Comparison of ENCODE assay signal across 7 mouse cellular contexts in the genomic region with DNA sequence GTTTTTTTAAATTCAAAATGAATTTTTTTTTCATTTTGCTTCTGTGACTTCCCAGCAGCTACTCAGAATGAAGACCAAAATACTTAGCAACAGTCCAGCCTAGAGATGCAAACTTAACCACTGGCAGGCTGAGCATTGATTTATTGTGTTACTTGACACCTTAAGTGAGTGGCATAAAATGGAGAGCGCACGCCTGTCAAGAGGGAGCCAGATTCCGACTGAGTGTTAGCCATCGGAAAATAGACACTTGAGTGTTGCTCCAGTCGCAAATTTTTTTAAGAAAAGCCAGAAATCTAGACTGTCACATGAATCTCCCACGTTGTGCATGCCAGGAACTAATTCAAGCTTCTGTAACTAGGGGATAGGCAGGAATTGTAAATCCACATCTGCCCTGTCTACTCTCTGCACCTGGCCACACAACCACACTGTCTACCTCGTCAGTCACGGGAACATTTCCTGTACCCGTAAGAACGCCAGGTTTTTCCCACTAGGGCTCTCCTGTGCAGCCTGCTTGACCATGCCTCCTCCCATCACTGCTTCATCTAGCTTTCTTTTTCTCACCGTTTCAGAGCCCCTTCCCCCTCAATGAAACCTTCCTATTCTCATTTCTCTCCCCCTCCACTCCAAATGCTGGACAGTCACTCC. TPM values are rescaled to one million over a fixed set of nuclear protein-coding genes. Genes with fewer than 3 reads are reported as not detected.
DNase-seq lines count a peak whose midpoint lies in the region; ATAC-seq and TF ChIP-seq lines count a peak whose summit lies in the region.

No protein-coding gene starts in this region.

- 0 out of 2 replicates have a peak overlapping the region, but pooled peaks have one; percentile 7 for H3K9ac ChIP-seq in heart, postnatal 0 days (replicated peaks; ENCODE audit: low read depth, low read length)
- no peak overlapping the region for H3K9ac ChIP-seq in lung, postnatal 0 days (replicated peaks; ENCODE audit: low read depth)

- peaks cover 43% of the 10 kb centered on the region for H3K4me1 ChIP-seq in G1E (ENCODE audit: insufficient read depth, low read depth, low read length)
- peaks cover 41% of the 10 kb centered on the region for H3K4me1 ChIP-seq in heart, postnatal 0 days (ENCODE audit: control insufficient read depth, insufficient read depth)
- peaks cover 11% of the 10 kb centered on the region; the same call in 1 of the 2 replicates for H3K4me1 ChIP-seq in lung, postnatal 0 days (ENCODE audit: insufficient read depth, low read depth, low read length)

- peaks cover 28% of the 10 kb centered on the region for H3K36me3 ChIP-seq in G1E (replicated peaks)
- no peaks in the 10 kb centered on the region for H3K36me3 ChIP-seq in heart, postnatal 0 days (replicated peaks; ENCODE audit: control insufficient read depth, insufficient read depth, low read length)
- no peaks in the 10 kb centered on the region for H3K36me3 ChIP-seq in lung, postnatal 0 days (ENCODE audit: insufficient read depth, low read length)

- no peak for TF ChIP-seq EP300 in heart, postnatal 0 days (IDR thresholded peaks at IDR 0.05; ENCODE audit: low read depth)
- TF ChIP-seq EP300 in lung, postnatal 0 days (IDR thresholded peaks at IDR 0.05) = no peak

- peak overlapping the region; percentile 66; the same call in 1 of the 2 replicates for H3K4me3 ChIP-seq in G1E (ENCODE audit: low read depth, low read length)
- peak overlapping the region; percentile 85 for H3K4me3 ChIP-seq in heart, postnatal 0 days (ENCODE audit: low read depth, low read length)
- H3K4me3 ChIP-seq in lung, postnatal 0 days (ENCODE audit: low read depth, low read length) = peak overlapping the region; percentile 1; the same call in 1 of the 2 replicates

- no peak for ATAC-seq in G1E (ENCODE audit: extremely low read depth, insufficient number of reproducible peaks, low FRiP score, poor library complexity, severe bottlenecking)
- no peak for ATAC-seq in heart, postnatal 0 days (ENCODE audit: insufficient read depth, low read depth)
- ATAC-seq in lung, postnatal 0 days = no peak

- peak overlapping the region; percentile 18; the same call in 1 of the 2 replicates for H3K27ac ChIP-seq in heart, postnatal 0 days (ENCODE audit: low read depth)
- no peak overlapping the region for H3K27ac ChIP-seq in lung, postnatal 0 days (ENCODE audit: low read length)

- DNase-seq in G1E (ENCODE audit: low spot score) = no peak
- DNase-seq in brain, adult 2 months (ENCODE audit: low read depth, low spot score) = peak; percentile 45
- no peak for DNase-seq in heart, postnatal 0 days (ENCODE audit: low spot score)
- DNase-seq in lung, postnatal 0 days (ENCODE audit: low spot score) = peak; percentile 28
- DNase-seq in frontal cortex, postnatal 10 days (ENCODE audit: low spot score in 2 of 2) = no peak
- DNase-seq in layer of hippocampus, postnatal 10 days (ENCODE audit: low spot score in 2 of 2) = no peak
- DNase-seq in retina, embryonic 14.5 days (ENCODE audit: low spot score) = no peak

- H3K4me2 ChIP-seq in heart, postnatal 0 days (ENCODE audit: low read depth, low read length) = peak overlapping the region; percentile 71
- peak overlapping the region; percentile 37 for H3K4me2 ChIP-seq in lung, postnatal 0 days (replicated peaks; ENCODE audit: low read depth, low read length)

- H3K27me3 ChIP-seq in G1E (ENCODE audit: insufficient read depth, low read length) = no peaks in the 10 kb centered on the region
- H3K27me3 ChIP-seq in heart, postnatal 0 days (ENCODE audit: control insufficient read depth, insufficient read depth, low read length) = no peaks in the 10 kb centered on the region
- no peaks in the 10 kb centered on the region for H3K27me3 ChIP-seq in lung, postnatal 0 days (replicated peaks; ENCODE audit: insufficient read depth, low read length)

- TF ChIP-seq CTCF in G1E (IDR thresholded peaks at IDR 0.05; ENCODE audit: low read depth, low read length) = no peak
- TF ChIP-seq CTCF in heart, postnatal 0 days (IDR thresholded peaks at IDR 0.05; ENCODE audit: low read depth) = no peak
- TF ChIP-seq CTCF in lung, postnatal 0 days (IDR thresholded peaks at IDR 0.05) = no peak

- 15% methylated on average over 11 of the region's 11 CpGs for WGBS in heart, postnatal 0 days
- 14% methylated on average over 11 of the region's 11 CpGs for WGBS in lung, postnatal 0 days

- H3K9me3 ChIP-seq in G1E (replicated peaks) = no peaks in the 10 kb centered on the region
- H3K9me3 ChIP-seq in heart, postnatal 0 days (replicated peaks; ENCODE audit: control insufficient read depth, low read length) = 0 out of 2 replicates have a peak, but pooled peaks cover 5% of the 10 kb centered on the region
- H3K9me3 ChIP-seq in lung, postnatal 0 days (ENCODE audit: low read length) = no peaks in the 10 kb centered on the region

RNA-seq across cellular contexts. Expression of a gene that starts 3.7 kb away (rescaled TPM):
- 31.1 and 32.9 TPM in 2 replicates for total RNA-seq in G1E (2014; fragmentation: Nextera tagmentation)
- 26.3 and 30.2 TPM in 2 replicates for total RNA-seq in G1E (2017)
- 70.1 and 86.1 TPM in 2 replicates for polyA plus RNA-seq in G1E (2012)
- 16.8 and 17.7 TPM in 2 replicates for total RNA-seq in heart, postnatal 0 days (2014; rRNA removed; ENCODE audit: low replicate concordance)
- 35.0 and 39.8 TPM in 2 replicates for polyA plus RNA-seq in heart, postnatal 0 days (2015; fragmentation: Nextera tagmentation; extraction: Ambion mirVana)
- 74.3 and 74.4 TPM in 2 replicates for polyA plus RNA-seq in lung, postnatal 0 days (2015; fragmentation: Nextera tagmentation; extraction: Ambion mirVana)
- total RNA-seq in layer of hippocampus, postnatal 10 days (2021) = 100 to 1,000 TPM; 113 to 146 TPM

Comparison
In these comparisons a context has a peak if more than half of its experiments do, and no peak if none do; other contexts are left out.
1. DNase-seq: peak in brain, adult 2 months (single experiment) and lung, postnatal 0 days (single experiment); none in G1E (single experiment), heart, postnatal 0 days (single experiment), frontal cortex, postnatal 10 days (0 of 2), layer of hippocampus, postnatal 10 days (0 of 2) and retina, embryonic 14.5 days (single experiment).
2. H3K4me3 ChIP-seq: peak in every context shown above with its lines; median percentile 85 in heart, postnatal 0 days; 66 in G1E; 1 in lung, postnatal 0 days.